Mouse (Mus musculus): Measurements from ENCODE around the gene Hist1h4j.
A peak's percentile ranks its signal among the peaks of the same experiment; 100 is the strongest.
"Not testable (repeated sequence)": the region's sequence is repeated elsewhere in the genome, so short reads cannot be mapped to it uniquely, and the experiment has no call there.

The Hist1h4j gene

GRCm38 (mm10) chr13:21734906-21735767, at the start of gene Hist1h4j:
TSS of gene Hist1h4j (plus strand) at chr13:21735064.
- DNase-seq: peak; percentile 74 to 78

DNA sequence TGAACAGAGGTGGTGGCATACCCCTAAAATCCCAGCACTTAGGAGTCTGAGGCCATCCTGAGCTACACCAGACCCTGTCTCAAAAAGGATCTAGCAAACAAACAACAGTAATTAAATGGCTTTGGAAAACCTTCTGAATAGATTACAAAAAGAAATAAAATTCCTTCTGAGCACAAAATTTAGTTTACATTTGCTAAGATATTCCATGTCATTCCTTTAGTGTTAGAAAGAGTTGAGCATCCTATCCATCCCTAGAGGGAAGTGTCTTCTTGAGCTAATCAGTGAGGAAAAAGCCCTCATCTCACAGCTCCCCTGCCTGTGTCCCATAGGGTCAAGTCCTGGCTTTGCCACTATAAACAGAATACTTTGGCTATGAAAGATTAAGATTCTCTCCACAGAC, 37.1 kb upstream of the Hist1h4j start, which contains the start of gene Olfr1359:
Gene Olfr1359 (plus strand): TSS at position 301 of the 400 bp plus-strand sequence.
- DNase-seq: no peak

GRCm38 (mm10) chr13:21706669-21707068, 28.2 kb upstream of the Hist1h4j start:
- DNase-seq: no peak

DNA sequence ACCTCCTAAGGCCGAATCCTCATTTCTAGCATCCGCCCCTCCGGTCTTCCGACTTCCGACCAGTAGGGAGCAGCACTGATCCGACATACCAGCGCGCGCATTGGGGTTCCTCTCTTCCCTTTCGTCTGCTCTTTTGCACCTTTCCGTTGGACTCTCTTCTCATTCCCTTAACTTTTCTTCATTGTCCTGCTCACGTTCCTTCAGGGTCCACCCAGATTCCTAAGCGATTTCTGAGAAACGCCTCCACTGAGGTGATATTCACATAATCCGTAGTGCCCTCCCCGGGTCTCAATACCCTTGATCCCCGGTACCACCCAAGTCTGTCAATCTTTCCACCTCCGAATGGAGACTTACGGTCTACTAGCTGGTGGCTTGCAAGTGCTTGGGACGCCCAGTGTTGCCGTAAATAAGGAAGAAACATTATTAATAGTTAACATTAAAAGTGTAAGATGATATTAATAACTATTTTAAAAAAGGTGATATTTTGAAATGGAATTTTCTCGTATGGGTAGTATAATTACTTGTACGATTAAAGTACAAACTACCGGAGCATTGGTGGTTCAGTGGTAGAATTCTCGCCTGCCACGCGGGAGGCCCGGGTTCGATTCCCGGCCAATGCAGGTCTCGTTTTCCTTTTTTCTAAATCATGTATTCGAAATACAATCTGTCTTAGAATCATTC, 24.7 kb upstream of the Hist1h4j start:
- peak; percentile 88 to 89 for DNase-seq

DNA sequence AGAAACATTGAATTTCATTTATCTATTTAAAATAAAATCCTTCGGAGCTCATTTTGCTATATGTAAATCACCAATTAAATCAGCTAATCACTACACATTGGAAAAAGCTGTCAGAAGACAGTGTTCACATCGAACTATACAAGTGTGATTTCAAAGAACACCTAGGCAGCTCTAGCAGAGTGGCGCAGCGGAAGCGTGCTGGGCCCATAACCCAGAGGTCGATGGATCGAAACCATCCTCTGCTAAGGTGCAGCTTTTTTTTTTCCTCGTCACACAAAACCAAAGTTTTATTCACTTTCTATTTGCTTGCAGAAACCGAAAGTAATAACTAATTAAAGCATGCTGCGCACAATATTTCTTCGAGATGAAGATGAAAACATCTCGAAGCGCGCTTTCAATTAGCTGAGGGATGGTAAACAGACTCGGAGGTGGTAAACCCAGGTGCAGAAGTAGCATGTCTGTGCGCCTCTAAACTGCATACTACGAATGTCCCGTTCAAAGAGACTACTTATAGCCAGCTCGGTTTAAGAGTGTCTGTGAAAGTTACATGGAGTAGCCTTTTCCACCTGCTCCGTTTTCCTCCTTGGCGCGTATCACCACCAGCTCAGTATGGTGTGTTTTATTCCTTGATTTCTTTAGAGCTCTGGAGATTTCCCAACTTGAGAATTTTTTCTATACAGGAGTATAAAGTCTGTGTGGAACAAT, 23.9 kb upstream of the Hist1h4j start:
- peak; percentile 75 to 84 for DNase-seq

DNA sequence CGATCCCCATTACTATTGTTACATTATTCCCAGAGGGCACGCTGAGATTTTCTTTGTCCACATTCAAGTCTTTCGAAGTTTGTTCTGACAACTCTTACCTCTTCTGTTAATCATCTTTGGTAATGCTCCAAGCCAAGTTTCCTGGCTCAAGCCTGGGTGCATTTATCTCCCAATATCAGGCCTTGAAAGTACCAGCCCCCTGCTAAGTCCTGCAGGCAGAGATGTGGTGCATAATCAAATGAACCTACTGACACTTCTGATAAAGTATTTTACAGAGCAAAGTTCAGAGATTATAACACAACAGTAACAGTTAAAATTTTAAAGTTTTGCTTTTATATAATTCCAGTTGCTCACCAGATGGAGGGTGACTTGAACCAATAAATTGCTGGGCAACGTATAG, 23.2 kb upstream of the Hist1h4j start:
- DNase-seq: no peak

DNA sequence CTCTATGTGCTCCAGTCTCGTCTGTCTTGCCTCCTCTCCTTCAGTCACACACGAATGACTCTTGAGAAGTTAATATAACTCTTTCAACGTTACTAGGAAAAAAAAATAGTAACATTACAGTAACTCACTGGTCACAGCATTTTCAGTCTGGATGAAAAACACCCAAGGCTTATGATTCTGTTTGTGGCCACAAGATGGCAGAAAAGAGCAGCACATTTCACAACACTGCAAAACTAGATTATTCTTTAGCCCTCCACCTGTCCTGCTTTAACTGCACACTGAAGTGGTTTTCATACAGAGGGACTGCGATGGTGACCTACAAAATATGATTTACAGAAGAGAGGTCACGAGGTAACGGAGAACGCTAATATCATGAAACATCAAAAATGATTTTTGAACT, 20.1 kb upstream of the Hist1h4j start:
- DNase-seq: peak; percentile 68 to 77

DNA sequence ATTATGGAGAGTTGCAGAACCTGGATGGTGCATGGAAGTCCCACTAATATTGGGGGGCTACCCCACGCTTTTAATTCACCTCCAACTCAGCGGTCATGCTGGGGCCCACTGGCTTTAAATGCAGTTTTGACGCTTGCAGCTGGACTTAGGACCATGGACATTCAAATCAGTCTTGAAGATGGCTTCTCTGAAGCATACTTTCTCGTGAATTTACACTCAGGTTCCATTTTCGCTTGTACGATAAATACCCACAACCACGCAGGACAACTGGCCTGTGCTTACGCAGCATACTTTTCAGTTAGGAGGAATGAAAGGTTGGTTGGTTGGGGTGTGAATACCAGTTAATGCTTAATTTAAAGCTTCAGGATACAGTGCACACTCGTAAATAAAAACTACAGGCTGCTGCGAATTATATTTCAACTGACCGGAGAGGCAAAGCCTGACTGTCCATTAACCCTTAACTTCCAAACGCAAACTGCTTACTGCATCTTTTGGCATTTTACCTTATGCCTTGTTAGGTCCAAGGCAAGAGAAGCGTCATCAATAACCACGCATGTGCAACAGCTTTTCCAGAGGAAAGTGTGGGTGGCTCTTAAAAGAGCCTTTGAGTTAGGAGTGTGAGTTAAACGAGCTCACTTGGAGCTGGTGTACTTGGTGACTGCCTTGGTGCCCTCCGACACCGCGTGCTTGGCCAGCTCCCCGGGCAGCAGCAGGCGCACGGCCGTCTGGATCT, 19.6 kb upstream of the Hist1h4j start:
- no peak for DNase-seq

GRCm38 (mm10) chr13:21715864-21716539, 18.9 kb upstream of the Hist1h4j start, which contains the start of the genes Hist1h2bl and Hist1h2ai:
TSS of gene Hist1h2bl (minus strand) at chr13:21716143.
TSS of gene Hist1h2ai (plus strand) at chr13:21716422.
- DNase-seq: peak; percentile 81 to 86

GRCm38 (mm10) chr13:21716540-21717391, 18.1 kb upstream of the Hist1h4j start:
- DNase-seq: peak in 1 of 2 experiments; percentile 28

- DNase-seq: peak; percentile 76 to 77
Observed at GRCm38 (mm10) chr13:21717397-21718357, 17.2 kb upstream of the Hist1h4j start, which contains the start of gene Hist1h3h. TSS of gene Hist1h3h (plus strand) at chr13:21717659.

- DNase-seq: no peak
Observed at GRCm38 (mm10) chr13:21718381-21719080, 16.3 kb upstream of the Hist1h4j start.

- DNase-seq: not testable (repeated sequence)
Observed at GRCm38 (mm10) chr13:21721107-21721756, 13.6 kb upstream of the Hist1h4j start.

- peak; percentile 51 to 65 for DNase-seq
Observed at GRCm38 (mm10) chr13:21721757-21722372, 13.0 kb upstream of the Hist1h4j start, which contains the start of gene Hist1h2bm. TSS of gene Hist1h2bm (plus strand) at chr13:21722044.

GRCm38 (mm10) chr13:21722373-21722925, 12.4 kb upstream of the Hist1h4j start:
- no peak for DNase-seq

DNA sequence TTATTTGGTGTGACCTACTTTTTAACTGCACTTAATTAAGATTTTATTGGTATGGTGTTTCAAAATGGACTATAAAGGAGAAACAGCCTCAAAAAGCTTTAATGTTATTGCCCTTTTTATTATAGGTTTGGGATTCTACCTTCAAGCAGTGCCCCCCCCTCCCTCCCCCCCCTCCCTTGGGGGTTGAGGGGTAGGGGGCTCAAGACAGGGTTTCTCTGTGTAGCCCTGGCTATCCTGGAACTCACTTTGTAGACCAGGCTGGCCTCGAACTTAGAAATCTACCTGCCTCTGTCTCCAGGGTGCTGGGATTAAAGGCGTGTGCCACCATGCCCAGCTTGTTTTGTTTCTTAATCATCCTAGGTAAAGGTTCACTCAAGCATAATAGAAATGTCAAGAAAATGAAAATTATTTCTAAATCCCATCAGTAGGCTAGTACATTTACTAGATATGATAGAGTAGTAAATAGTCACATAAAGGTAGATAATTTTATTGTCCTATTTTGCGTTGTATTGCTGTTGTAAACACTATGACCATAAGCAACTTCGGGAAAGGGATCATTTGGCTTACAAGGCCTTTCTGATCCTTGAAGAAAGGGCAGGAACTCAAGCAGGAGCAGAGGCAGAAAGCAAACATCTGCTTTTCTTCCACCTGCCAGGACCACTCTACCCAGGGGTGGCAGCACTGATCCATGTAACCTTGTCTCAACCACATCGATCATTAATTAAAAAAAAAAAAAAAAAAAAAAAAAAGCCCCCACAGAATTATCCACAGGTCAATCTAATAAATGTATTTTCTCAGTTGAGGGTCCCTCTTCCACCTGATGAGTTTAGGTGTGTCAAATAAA, 11.6 kb upstream of the Hist1h4j start:
- no peak for DNase-seq
